Mouse (Mus musculus): ENCODE data around the gene Sfmbt2. TPM values are rescaled to one million over a fixed set of nuclear protein-coding genes. Genes with fewer than 3 reads are reported as not detected.
"Not testable (repeated sequence)": the region's sequence is repeated elsewhere in the genome, so short reads cannot be mapped to it uniquely, and the experiment has no call there.

Gene Sfmbt2
- polyA plus RNA-seq (2016; fragmentation: Nextera tagmentation; extraction: Ambion mirVana): 1.1 and 1.6 TPM in 2 replicates

DNA sequence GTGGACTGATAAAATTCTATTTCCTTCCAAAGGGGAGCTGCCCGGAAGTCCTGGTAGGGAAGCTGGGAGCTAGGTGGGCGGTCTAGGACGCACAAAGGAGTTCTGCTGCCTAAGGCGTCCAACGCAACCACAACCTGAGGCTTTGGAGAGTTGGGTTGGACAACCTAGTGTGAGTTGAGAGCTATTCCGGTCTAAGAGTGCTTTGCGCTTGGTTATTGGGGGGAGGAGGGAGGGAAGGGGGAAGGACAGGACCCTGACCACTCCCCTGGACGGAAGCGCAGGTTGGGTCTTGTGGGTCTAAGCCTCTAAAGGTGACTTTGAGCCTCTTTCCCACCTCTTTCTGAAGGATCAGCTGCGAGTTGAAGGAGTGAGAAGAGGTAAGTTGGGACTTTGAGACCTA lies at the start of gene Sfmbt2:
Gene Sfmbt2, plus strand, starts transcription at position 335 of the 400 bp plus-strand sequence.
- Histone ChIP-seq H3K4me3 (no peak within 1 kb of the TSS), H3K27me3 (ENCODE audit: poor library complexity, severe bottlenecking) (peaks cover 82% of the 10 kb centered on the region), H3K27ac (no peak within 1 kb of the TSS), H3K36me3 (replicated peaks) (no peaks in the 10 kb centered on the region), H3K9me3 (no peaks in the 10 kb centered on the region), H3K4me1 (peaks cover 30% of the 10 kb centered on the region)
- under 1% methylated on average over 10 of the region's 10 CpGs for WGBS
- DNase-seq (ENCODE audit: extremely low spot score, low spot score): peak; percentile 25

DNA sequence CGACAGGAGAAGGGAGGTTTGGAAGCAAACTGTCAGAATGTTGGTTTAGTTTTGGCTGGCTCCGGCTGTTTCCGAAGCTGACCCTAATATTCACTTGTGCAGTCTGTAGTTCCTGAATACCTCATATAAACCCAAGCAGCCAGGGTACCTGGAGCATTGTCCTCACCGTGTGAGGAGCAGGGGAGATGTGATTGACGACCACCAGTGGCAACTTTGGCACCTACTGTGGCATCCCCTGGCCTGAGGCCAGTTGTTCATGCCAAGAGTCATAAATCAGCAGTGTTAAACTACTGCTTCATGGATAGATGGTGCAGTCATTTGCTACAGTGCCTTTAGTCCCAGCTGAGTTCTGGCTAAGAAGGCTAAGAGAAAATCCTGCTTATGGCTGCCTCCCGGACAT lies 49.2 kb upstream of the Sfmbt2 start:
- no peak for DNase-seq (ENCODE audit: extremely low spot score, low spot score)
- H3K27ac ChIP-seq: no peak overlapping the region
- 88% methylated on average over 6 of the region's 6 CpGs for WGBS
- H3K9me3 ChIP-seq: no peaks in the 10 kb centered on the region
- no peak overlapping the region for H3K4me3 ChIP-seq
- no peaks in the 10 kb centered on the region for H3K4me1 ChIP-seq
- H3K36me3 ChIP-seq (replicated peaks): no peaks in the 10 kb centered on the region
- no peaks in the 10 kb centered on the region for H3K27me3 ChIP-seq (ENCODE audit: poor library complexity, severe bottlenecking)

DNA sequence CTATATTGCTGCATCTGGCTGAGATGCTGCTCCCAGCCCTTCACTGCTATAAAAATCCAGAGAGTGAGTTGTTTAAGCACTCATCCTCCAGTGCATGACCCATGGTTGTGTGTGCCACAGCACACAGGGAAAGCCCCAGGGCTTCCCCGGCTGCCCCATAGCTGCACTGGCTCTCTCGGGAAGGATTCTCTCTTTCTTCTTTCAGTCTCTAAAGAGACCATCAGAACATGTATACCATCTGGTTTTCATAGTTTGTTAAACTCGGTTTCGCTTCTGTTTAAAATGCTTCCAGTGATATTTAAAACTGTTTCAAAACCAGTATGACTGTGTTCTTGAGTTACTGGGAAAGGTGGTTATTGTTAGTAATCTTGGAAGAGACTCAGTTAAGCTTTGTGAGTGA lies 47.1 kb upstream of the Sfmbt2 start:
- H3K9me3 ChIP-seq: no peaks in the 10 kb centered on the region
- no peak for DNase-seq (ENCODE audit: extremely low spot score, low spot score)
- H3K4me3 ChIP-seq: no peak overlapping the region
- WGBS: 81% methylated on average over 4 of the region's 4 CpGs
- no peak overlapping the region for H3K27ac ChIP-seq
- no peaks in the 10 kb centered on the region for H3K36me3 ChIP-seq (replicated peaks)
- H3K27me3 ChIP-seq (ENCODE audit: poor library complexity, severe bottlenecking): no peaks in the 10 kb centered on the region
- H3K4me1 ChIP-seq: no peaks in the 10 kb centered on the region

DNA sequence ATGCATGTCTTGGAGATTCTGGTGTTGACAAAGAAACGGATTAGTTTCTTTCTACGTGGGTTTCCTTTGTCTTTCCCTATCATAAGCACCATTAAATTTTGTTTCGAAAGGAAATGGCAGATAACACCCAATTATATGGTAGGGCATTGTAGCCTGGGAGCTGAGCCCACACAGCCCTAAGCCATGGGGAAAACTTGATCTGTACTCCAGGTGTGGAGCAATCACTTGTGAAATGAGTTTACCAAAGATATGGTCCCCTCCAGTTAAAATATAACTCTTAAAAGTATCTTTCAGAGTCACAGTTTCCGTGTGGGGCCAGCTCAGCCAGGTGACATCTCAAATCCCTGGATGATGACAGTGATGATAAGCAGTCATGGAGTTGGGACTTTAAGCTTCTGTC lies 45.3 kb upstream of the Sfmbt2 start:
- WGBS: 81% methylated on average over 4 of the region's 4 CpGs
- Histone ChIP-seq H3K9me3 (no peaks in the 10 kb centered on the region), H3K4me3 (no peak overlapping the region), H3K27ac (no peak overlapping the region), H3K4me1 (no peaks in the 10 kb centered on the region), H3K27me3 (ENCODE audit: poor library complexity, severe bottlenecking) (peaks cover 2% of the 10 kb centered on the region), H3K36me3 (replicated peaks) (no peaks in the 10 kb centered on the region)
- no peak for DNase-seq (ENCODE audit: extremely low spot score, low spot score)

DNA sequence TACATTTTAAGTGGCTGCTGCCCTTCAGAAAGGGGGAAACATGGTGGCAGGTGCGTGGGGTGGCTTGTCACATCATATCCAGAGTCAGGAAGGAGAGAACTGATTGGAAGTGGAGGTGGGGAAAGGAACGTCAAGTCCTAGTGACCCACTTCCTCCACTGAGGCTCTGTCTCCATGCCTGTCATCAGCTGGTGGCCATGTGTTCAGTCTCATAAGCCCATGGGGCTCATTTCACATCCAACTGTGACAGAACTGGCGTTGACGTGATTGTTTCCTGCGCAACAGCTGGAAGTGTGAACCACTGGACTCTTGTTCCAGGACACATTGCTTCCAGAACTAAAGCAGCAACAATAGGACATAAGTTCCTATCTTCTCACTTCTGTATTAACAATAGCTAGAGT lies 40.1 kb upstream of the Sfmbt2 start:
- no peak for DNase-seq (ENCODE audit: extremely low spot score, low spot score)
- Histone ChIP-seq H3K27me3 (ENCODE audit: poor library complexity, severe bottlenecking) (peaks cover 52% of the 10 kb centered on the region), H3K36me3 (replicated peaks) (no peaks in the 10 kb centered on the region), H3K4me1 (no peaks in the 10 kb centered on the region), H3K27ac (no peak overlapping the region), H3K9me3 (no peaks in the 10 kb centered on the region), H3K4me3 (no peak overlapping the region)
- 83% methylated on average over 5 of the region's 5 CpGs for WGBS

DNA sequence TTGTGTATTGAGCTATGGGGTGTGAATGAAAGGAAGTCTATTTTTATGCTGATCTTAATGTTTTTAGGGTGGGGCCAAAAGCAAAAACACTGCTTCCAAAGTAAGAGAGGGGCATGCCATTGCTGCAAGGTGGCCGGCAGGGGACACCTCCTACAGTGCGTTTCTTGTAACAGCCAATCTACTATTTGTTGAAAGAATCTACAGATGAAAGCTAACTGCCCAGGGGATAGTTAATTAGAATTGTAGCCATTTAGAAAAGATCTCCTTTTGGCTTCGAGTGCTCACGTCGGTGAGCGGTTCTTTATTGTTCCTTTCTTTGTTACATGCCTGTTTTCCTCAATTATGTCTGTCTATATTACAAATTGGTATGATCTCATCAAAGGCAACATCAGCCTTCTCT lies 36.0 kb upstream of the Sfmbt2 start:
- no peaks in the 10 kb centered on the region for H3K36me3 ChIP-seq (replicated peaks)
- H3K4me3 ChIP-seq: no peak overlapping the region
- H3K9me3 ChIP-seq: no peaks in the 10 kb centered on the region
- no peaks in the 10 kb centered on the region for H3K4me1 ChIP-seq
- H3K27me3 ChIP-seq (ENCODE audit: poor library complexity, severe bottlenecking): peaks cover 88% of the 10 kb centered on the region
- WGBS: 7% methylated on average over 6 of the region's 6 CpGs
- no peak overlapping the region for H3K27ac ChIP-seq
- DNase-seq (ENCODE audit: extremely low spot score, low spot score): no peak

DNA sequence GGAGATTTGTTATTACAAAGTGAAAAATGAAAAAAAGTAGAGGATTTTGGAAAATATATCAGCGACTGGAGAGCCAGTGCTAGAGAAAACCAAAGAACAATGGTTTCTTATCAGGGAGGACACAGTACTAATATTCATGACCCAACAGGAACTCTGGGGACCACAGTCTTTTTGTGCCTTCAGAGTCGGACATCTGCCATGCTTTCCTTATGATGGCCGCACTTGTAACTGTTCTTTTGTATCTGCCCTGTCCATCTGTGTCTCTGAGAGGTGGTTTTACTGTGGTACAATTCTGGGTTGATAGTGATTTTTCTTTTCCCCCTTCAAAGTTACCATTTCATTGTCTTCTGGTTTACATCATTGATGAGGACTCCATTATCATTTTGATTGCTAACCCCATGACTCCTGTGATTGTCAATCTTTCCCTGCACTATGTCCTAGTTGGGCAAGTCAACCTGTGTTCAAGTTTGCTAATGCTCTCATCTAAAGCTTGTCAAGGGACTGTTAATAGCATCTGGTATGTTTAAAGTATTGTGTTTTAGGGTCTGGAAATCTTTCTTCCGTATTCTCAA lies 35.2 kb upstream of the Sfmbt2 start:
- H3K27ac ChIP-seq: no peak overlapping the region
- no peak overlapping the region for H3K4me3 ChIP-seq
- H3K27me3 ChIP-seq (ENCODE audit: poor library complexity, severe bottlenecking): peaks cover 87% of the 10 kb centered on the region
- no peaks in the 10 kb centered on the region for H3K4me1 ChIP-seq
- H3K9me3 ChIP-seq: no peaks in the 10 kb centered on the region
- WGBS: 63% methylated on average over 4 of the region's 4 CpGs
- no peak for DNase-seq (ENCODE audit: extremely low spot score, low spot score)
- no peaks in the 10 kb centered on the region for H3K36me3 ChIP-seq (replicated peaks)

DNA sequence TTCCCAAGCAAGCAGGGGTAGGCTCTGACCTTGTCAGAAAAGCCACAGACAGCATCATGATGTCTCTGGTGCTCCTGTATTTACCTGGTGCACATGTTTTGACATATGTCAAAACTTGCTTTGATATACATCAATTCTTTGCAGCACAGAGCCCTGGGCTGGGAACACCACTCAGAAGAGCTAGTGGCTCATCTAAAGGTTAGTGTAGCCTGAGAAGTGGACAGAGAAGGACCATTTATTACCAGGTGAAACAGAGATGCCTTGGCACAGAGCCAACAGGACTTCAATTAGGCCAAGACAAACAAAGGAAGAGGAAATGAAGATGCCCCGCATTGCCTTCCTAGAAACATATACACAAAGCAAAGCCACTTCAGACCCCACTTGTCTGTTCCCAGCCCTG lies 30.3 kb upstream of the Sfmbt2 start:
- Histone ChIP-seq H3K4me3 (no peak overlapping the region), H3K27ac (no peak overlapping the region), H3K36me3 (replicated peaks) (no peaks in the 10 kb centered on the region), H3K4me1 (no peaks in the 10 kb centered on the region), H3K9me3 (no peaks in the 10 kb centered on the region), H3K27me3 (ENCODE audit: poor library complexity, severe bottlenecking) (peaks cover 44% of the 10 kb centered on the region)
- no peak for DNase-seq (ENCODE audit: extremely low spot score, low spot score)
- WGBS: 94% methylated on average over 1 of the region's 1 CpGs

DNA sequence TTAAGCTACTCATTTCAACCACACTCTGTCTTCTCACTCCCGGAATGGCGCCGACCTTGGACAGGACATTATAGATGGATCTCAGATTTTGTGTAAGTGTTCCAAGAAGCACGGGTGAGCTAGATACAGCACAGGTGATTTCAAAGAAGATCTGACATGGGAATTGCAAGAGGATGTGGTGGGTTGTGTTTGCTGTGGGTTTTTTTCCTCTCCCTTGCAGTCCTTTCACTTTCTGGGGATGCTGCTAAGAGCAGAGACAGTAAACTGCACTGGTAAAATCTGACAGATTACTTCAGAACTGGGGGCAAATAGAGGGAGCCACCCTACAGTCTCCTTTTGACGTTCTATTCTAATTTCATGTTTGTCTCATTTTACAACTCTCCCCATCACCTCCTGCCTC lies 26.8 kb upstream of the Sfmbt2 start:
- WGBS: 87% methylated on average over 5 of the region's 5 CpGs
- no peaks in the 10 kb centered on the region for H3K4me1 ChIP-seq
- no peak overlapping the region for H3K27ac ChIP-seq
- H3K36me3 ChIP-seq (replicated peaks): no peaks in the 10 kb centered on the region
- peaks cover 10% of the 10 kb centered on the region; the same call in 1 of the 2 replicates for H3K27me3 ChIP-seq (ENCODE audit: poor library complexity, severe bottlenecking)
- H3K9me3 ChIP-seq: no peaks in the 10 kb centered on the region
- H3K4me3 ChIP-seq: no peak overlapping the region
- no peak for DNase-seq (ENCODE audit: extremely low spot score, low spot score)

DNA sequence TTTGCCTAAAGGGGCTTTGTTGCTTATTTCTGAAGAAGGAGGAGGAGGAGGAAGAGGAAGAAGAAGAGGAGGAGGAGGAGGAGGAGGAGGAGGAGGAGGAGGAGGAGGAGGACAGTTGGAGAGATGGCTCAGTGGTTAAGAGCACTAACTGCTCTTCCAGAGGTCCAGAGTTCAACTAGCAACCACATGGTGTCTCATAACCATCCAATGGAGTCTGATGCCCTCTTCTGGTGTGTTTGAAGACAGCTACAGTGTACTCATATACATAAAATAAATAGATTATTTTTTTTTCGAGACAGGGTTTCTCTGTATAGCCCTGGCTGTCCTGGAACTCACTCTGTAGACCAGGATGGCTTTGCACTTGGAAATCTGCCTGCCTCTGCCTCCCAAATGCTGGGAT lies 26.2 kb upstream of the Sfmbt2 start:
- DNase-seq (ENCODE audit: extremely low spot score, low spot score); H3K27me3 ChIP-seq (ENCODE audit: poor library complexity, severe bottlenecking); H3K27ac ChIP-seq; H3K9me3 ChIP-seq; H3K36me3 ChIP-seq (replicated peaks); H3K4me3 ChIP-seq; H3K4me1 ChIP-seq: not testable (repeated sequence)
- 70% methylated on average over 1 of the region's 1 CpGs for WGBS

DNA sequence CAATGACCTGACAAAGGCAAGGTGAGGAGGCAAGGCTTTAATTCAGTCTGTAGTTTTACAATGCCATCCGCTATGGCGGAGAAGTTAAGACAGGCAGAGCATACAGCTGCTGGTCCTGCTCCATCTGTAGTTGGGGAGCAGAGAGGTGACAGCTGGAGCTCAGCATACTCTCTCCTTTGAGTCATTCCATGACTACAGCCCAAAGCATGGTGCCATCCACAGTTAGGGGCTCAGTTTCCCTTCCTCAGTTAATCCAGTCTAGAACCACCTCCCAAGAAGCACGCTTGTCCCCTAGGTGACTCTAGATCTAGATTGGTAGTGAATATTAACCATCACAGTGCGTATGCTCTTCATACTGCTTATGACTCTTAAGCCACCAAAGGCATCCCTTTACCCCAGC lies 23.1 kb upstream of the Sfmbt2 start:
- 91% methylated on average over 4 of the region's 4 CpGs for WGBS
- H3K4me3 ChIP-seq: no peak overlapping the region
- no peaks in the 10 kb centered on the region for H3K4me1 ChIP-seq
- H3K9me3 ChIP-seq: no peaks in the 10 kb centered on the region
- no peaks in the 10 kb centered on the region for H3K27me3 ChIP-seq (ENCODE audit: poor library complexity, severe bottlenecking)
- no peak for DNase-seq (ENCODE audit: extremely low spot score, low spot score)
- no peak overlapping the region for H3K27ac ChIP-seq
- H3K36me3 ChIP-seq (replicated peaks): no peaks in the 10 kb centered on the region

DNA sequence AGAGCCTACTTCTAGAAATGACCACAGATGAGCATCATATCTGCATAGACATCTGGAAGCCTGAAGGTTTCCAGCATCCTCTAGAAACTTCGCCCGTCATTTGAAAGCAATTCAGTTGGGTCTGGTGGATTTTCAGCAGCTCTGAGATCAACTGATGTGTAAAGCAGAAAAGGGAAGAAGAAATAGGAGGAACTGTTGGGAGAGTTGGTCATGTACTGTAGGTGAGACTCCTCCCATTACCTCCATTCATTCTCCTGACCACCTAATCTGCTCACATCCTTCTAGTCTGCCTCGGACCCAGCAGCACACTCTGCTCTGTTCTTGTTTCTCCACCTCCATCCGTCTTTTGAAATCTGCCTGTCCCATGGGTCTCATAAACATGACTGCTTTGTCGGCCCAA lies 22.3 kb upstream of the Sfmbt2 start:
- no peak overlapping the region for H3K27ac ChIP-seq
- H3K36me3 ChIP-seq (replicated peaks): no peaks in the 10 kb centered on the region
- H3K4me3 ChIP-seq: no peak overlapping the region
- no peaks in the 10 kb centered on the region for H3K9me3 ChIP-seq
- H3K4me1 ChIP-seq: no peaks in the 10 kb centered on the region
- 84% methylated on average over 5 of the region's 5 CpGs for WGBS
- no peaks in the 10 kb centered on the region for H3K27me3 ChIP-seq (ENCODE audit: poor library complexity, severe bottlenecking)
- DNase-seq (ENCODE audit: extremely low spot score, low spot score): no peak

DNA sequence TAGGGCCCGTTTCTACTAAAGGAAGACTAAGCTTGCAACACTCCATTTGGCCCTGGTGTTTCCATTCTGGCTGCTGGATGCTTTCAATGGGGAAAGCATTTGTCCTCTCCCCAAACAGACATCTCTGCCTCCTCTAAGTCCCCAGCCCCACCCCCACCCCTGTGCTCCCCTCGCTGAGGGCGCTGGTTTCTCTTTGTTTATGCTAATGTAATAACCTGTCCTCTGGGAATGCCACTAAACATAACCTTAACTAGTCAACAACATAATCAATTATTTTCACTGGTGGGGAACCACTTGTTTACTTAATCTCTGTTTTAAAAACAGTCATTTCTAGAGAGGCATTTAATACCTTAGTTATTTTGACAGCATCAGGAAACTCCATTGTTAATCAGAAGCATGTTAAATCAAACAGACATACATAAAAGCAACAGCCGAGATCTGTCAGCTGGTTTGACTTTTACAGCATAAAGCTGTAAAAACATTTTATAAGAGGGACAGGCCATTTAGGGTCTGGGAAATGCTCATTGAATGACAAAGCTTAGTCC lies 20.0 kb upstream of the Sfmbt2 start:
- Histone ChIP-seq H3K36me3 (replicated peaks) (no peaks in the 10 kb centered on the region), H3K4me1 (no peaks in the 10 kb centered on the region), H3K27ac (no peak overlapping the region), H3K4me3 (no peak overlapping the region), H3K9me3 (no peaks in the 10 kb centered on the region), H3K27me3 (ENCODE audit: poor library complexity, severe bottlenecking) (no peaks in the 10 kb centered on the region)
- WGBS: 38% methylated on average over 4 of the region's 4 CpGs
- DNase-seq (ENCODE audit: extremely low spot score, low spot score): no peak

DNA sequence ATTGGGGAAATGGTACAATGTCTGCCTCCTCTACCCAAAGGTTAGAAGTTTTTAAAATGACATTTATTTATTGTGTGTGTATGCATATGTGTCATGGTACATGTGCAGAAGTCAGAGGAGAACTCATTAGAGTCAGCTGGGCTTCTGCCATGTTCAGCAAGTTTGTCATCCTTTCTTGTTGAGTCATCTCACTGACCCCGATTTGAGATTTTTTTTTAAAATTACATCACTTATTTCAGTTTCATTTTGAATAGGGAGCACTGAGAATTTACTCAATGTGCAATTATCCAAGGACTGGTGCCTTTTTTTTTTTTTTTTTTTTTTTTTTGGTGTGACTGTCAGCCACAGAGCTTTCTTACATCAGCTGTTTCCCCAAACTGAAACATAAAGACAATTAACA lies 19.2 kb upstream of the Sfmbt2 start:
- H3K4me3 ChIP-seq: no peak overlapping the region
- WGBS: 88% methylated on average over 1 of the region's 1 CpGs
- no peaks in the 10 kb centered on the region for H3K27me3 ChIP-seq (ENCODE audit: poor library complexity, severe bottlenecking)
- DNase-seq (ENCODE audit: extremely low spot score, low spot score): no peak
- H3K9me3 ChIP-seq: no peaks in the 10 kb centered on the region
- no peak overlapping the region for H3K27ac ChIP-seq
- no peaks in the 10 kb centered on the region for H3K4me1 ChIP-seq
- H3K36me3 ChIP-seq (replicated peaks): no peaks in the 10 kb centered on the region
